Mouse (Mus musculus) spleen, adult 2 months (tissue): ENCODE results near the gene Gm10972. TPM values are rescaled to one million over a fixed set of nuclear protein-coding genes. Genes with fewer than 3 reads are reported as not detected.
"Not testable (repeated sequence)": the region's sequence is repeated elsewhere in the genome, so short reads cannot be mapped to it uniquely, and the experiment has no call there.

ENCODE experiments used
- DNase-seq, 2 experiments: peaks; one replicate each; pipeline versions ENCODE4 v3.0.0 to v3.0.0-alpha.2; 2012 to 2021; ENCODE audit warnings: low spot score in 2 of 2, low read depth in 1 of 2
- H3K27ac ChIP-seq: fragments of 200-500 bp; 2 replicates; pipeline ENCODE4 v1.5.1; 2012; ENCODE audit warnings: low read length, inconsistent platforms; ENCODE audit not compliant: insufficient read depth
- H3K27me3 ChIP-seq: fragments of 200-500 bp; 2 replicates; pipeline ENCODE4 v1.6.1; 2012; ENCODE audit warnings: mild to moderate bottlenecking, moderate library complexity, low read length, inconsistent platforms; ENCODE audit not compliant: control insufficient read depth, insufficient read depth
- H3K36me3 ChIP-seq: fragments of 200-500 bp; 2 replicates; pipeline ENCODE4 v1.6.1; 2012; ENCODE audit warnings: mild to moderate bottlenecking, low read length, inconsistent platforms; ENCODE audit not compliant: control insufficient read depth, insufficient read depth
- H3K4me1 ChIP-seq: fragments of 200-500 bp; 2 replicates; pipeline ENCODE4 v1.6.1; 2011; ENCODE audit warnings: inconsistent platforms; ENCODE audit not compliant: control insufficient read depth, insufficient read depth, insufficient read length
- H3K4me3 ChIP-seq: fragments of 200-500 bp; 2 replicates; pipeline ENCODE4 v1.5.1; 2011; ENCODE audit warnings: mild to moderate bottlenecking, inconsistent platforms; ENCODE audit not compliant: insufficient read depth, insufficient read length; ENCODE audit errors: extremely low read depth
- CTCF ChIP-seq: fragments of 200-500 bp; IDR thresholded peaks from 2 replicates; pipeline ENCODE4 v1.5.1; 2011; ENCODE audit warnings: mild to moderate bottlenecking, inconsistent platforms; ENCODE audit not compliant: insufficient read depth, insufficient read length, insufficient replicate concordance; ENCODE audit errors: extremely low read depth
- POLR2A ChIP-seq: fragments of 200-500 bp; IDR thresholded peaks from 2 replicates; pipeline ENCODE4 v1.6.1; 2011; ENCODE audit warnings: low read depth, low read length, inconsistent platforms
- WGBS: fragments of 180-500 bp; shearing (Covaris S2); methylation state at CpG from one replicate; pipeline ENCODE4 v1.1.7; 2018; 5-methylcytosine and 5-hydroxymethylcytosine counted together
- polyA plus RNA-seq: library from polyadenylated mRNA; depleted of rRNA; stranded (reverse); fragments of >200 nt; gene quantifications from 2 replicates; pipeline ENCODE4 v1.2.3, GENCODE M21; 2012

Gene Gm10972
- polyA plus RNA-seq, 1 experiment = not detected

DNA sequence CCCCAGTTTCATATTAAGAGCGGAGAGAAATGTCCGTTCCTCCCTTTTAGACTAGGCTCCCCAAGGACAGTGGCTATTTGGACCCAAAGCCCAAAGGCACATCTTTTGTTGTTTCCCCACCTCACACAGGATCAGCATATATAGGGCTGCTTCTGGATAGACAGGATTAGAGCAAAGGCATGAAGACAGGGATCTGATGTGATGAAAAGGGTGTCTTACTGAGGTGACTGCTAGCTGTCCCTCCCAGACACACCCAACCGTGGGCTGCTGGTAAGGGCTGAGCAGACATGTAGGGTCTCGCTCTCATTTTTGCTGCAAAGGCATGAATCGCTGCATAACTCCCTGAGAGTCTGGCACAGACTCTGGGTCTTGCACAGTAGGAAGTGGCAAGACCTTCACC is 14.2 kb upstream of the Gm10972 start:
- no peak overlapping the region for H3K27ac ChIP-seq
- no peaks in the 10 kb centered on the region for H3K27me3 ChIP-seq
- DNase-seq = no peak
- no peaks in the 10 kb centered on the region for H3K4me1 ChIP-seq
- no peak overlapping the region for H3K4me3 ChIP-seq
- no peak for TF ChIP-seq POLR2A
- TF ChIP-seq CTCF = no peak
- H3K36me3 ChIP-seq = no peaks in the 10 kb centered on the region
- WGBS = 95% methylated on average over 5 of the region's 5 CpGs

DNA sequence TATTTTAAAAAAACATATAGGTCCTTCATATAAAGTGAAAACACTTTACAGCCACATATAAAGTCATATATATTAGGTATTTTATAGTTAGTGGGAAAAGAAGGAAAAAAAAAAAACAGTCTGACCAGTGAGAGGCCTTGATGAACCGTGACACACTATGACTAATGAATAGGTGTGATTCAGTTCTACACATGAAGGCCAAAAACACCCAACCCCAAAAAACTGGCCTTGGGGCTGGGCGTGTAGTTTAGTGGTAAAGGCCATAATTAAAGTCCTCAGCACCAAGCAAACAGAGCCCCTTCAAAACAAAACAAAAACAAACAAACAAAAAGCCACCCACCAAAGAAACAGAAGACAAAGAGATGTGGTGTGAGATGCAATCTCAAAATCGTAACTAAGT is 13.0 kb upstream of the Gm10972 start:
- Histone ChIP-seq H3K27ac (no peak overlapping the region), H3K36me3 (no peaks in the 10 kb centered on the region), H3K27me3 (no peaks in the 10 kb centered on the region), H3K4me1 (no peaks in the 10 kb centered on the region), H3K4me3 (no peak overlapping the region)
- TF ChIP-seq POLR2A (no peak), CTCF (no peak)
- no peak for DNase-seq
- 89% methylated on average over 3 of the region's 3 CpGs for WGBS

DNA sequence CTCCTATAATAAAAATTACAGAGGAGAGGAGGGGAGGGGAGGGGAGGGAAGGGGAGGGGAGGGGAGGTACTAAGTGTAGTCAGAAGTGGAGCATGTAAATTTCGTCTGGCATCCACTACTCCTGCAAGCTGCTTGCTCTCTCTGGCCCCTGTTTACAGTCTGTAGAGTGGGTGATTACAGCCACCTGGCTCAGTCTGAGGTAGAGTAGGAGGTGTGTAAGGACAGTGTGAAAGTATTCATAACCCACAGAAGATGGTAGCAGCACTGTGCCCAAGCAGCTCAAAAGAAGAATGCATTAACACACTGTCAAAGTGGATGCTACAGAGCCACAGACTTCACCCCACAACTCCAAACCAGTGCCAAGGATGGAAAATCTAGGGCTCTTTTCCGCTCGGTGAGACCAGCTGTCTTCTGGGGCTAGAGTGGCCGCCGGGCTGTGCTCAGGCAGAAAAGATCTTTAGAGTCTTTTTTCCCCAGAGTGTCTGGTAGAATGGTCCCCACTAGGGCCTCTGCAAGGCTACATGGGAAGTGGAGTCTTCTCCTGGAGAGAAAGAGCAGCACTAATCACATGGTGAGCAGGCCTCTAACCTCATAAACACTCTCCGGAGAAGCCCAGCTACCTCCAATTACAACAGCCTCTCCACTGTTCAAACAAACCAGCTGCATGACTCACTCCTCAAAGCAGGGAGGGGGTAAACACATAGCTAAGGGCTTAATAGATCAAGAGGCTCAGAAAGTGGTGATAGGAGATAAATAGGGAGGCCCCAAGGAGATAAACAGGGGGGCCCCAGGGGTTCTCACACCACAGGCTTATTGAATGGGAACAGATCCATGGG is 6.1 kb downstream of the Gm10972 start:
- Histone ChIP-seq H3K4me1 (no peaks in the 10 kb centered on the region), H3K27ac (no peak overlapping the region), H3K4me3 (no peak overlapping the region), H3K27me3 (no peaks in the 10 kb centered on the region), H3K36me3 (no peaks in the 10 kb centered on the region)
- 82% methylated on average over 6 of the region's 6 CpGs for WGBS
- TF ChIP-seq CTCF (no peak), POLR2A (no peak)
- no peak for DNase-seq

DNA sequence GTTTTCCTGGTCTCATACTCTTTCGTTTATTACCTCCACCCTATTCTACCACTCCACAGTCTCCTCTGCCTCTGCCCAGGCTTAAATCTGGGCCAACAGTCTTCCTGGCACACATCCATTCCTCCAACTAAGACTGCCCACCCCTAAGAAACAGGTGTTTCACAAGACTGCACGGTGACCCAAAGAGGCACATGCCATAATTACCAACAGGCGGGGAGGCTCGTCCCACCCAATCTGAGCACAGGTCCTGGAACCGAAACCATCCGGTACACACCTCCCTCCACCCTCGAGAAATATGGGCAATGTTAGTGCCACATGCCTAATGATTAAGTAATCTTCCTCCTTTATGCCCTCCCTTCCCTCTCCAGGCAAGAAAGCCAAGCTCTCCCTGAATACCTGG is 7.5 kb downstream of the Gm10972 start:
- no peak overlapping the region for H3K4me3 ChIP-seq
- H3K36me3 ChIP-seq = no peaks in the 10 kb centered on the region
- H3K27ac ChIP-seq = no peak overlapping the region
- TF ChIP-seq POLR2A (no peak), CTCF (no peak)
- H3K4me1 ChIP-seq = no peaks in the 10 kb centered on the region
- H3K27me3 ChIP-seq = no peaks in the 10 kb centered on the region
- 86% methylated on average over 7 of the region's 7 CpGs for WGBS
- no peak for DNase-seq

DNA sequence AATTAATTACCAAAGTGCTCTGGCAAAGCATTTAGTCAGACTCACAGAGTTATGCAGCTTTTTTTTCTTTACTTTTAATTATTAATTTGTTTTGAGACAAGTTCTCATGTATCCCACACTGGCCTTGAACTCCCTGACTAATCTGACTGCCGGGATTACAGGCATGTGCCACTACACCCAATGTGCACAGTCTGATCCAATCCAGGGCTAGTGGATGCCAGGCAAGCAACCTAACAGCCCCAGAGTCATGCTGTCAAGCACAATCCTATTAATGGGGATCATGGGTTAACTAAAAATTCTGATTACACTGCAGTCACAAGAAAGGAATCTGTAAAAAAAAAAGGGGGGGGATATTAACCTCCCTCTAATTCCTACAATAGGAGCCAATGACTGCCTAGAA is 11.1 kb downstream of the Gm10972 start:
- not testable (repeated sequence) for H3K4me1 ChIP-seq, H3K27ac ChIP-seq, DNase-seq, H3K27me3 ChIP-seq, H3K36me3 ChIP-seq, H3K4me3 ChIP-seq
- WGBS = 89% methylated on average over 1 of the region's 1 CpGs

DNA sequence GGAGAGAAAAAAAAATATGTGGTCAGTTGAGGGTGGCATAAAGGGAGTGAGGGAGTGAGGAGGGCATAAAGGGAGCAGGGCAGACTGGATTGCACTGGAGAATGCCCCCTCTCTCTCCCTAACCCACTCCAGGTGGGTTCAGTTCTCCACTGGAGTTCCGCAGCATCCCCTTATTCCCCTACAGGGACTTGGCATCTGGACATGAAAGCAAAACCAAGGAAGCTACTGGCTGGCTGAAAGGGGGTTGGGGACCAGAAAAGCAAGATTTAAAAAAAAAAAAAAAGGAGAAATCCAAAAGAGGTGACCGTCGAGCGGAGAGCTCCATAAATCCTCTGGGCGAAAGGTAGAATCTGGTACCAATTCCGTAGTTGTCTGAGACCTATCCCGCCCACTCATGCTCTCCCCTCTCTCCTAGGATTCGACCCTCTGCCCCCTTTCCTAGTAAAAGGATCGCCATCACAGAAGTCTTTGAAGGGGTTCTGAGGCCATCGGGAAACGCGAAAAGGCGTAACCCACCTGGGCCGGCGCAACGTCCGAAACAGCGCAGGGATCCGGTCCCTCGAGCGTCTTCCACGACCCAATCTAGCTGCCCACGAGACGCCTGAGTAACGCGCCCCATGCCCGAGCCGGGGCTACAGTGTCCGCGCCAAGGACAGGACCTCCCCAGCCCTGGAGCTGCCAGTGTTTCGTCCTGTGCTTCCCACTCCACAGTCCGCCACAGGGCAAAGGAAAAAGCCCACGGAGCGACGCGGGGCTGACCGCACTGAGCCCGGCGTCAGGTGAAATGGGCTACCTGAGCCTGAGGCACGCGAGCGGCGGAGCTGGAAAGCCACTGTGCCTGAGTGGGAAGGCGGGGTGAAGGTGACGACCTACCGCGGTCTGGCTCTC is 15.2 kb downstream of the Gm10972 start:
- 14% methylated on average over 22 of the region's 47 CpGs for WGBS
- peak overlapping the region; percentile 47 for H3K4me3 ChIP-seq
- not testable (repeated sequence) for DNase-seq, H3K27me3 ChIP-seq, H3K36me3 ChIP-seq, H3K4me1 ChIP-seq, H3K27ac ChIP-seq

DNA sequence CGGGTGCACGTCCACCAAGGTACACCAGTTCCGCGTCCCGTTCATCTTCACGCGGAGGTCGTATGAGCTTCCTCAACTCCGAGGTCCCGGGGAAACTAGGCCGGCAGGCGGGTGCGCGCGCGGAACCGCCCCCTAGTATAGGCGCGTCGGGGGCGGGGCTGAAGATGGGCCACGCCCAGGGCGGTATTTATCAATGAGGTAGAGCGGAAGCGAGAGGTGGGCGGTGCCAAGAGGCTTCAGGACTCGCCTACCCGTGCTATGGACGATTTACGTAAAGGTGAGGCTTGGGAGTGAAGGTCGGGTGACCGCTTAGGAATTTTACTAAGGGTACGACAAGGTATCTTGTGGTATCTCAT is 15.8 kb downstream of the Gm10972 start, which contains the start of gene Tuft1:
TSS of gene Tuft1 (minus strand) at position 133 of the 356 bp plus-strand sequence.
- not testable (repeated sequence) for H3K4me1 ChIP-seq, H3K36me3 ChIP-seq, H3K27ac ChIP-seq, H3K27me3 ChIP-seq
- H3K4me3 ChIP-seq = peak within 1 kb of the TSS; percentile 47
- WGBS = under 1% methylated on average over 19 of the region's 33 CpGs
- DNase-seq = peak in 1 of 2 experiments; percentile 73

DNA sequence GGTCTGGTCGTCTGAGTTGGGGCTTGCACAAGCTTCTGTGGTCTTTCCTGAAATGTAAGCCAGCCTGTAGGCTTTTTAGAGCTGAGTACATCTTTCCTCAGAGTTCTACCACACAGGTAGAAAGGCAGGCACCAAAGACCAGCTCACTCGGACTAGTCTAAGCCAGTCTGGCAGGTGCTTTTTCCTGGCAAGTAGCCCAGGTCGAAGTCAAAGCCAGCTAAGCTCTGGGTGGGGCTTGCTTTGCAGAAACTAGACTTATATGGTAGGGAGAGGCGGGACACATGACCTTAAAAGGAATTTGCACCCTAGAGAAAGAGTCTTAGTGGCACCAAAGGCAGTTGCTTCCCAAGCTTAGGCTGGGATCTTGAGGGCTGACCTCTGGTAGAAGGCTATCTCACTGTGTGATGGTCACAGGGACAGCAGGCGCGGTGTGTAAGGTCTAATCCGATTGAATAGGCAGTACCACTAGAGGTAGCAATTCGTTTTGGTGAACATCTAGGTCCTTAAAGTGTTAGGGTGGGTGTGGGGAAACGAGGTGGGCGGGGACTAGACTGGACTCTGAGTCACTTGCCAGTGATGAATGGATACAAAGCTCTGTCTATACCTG is 16.3 kb downstream of the Gm10972 start:
- H3K27me3 ChIP-seq, H3K27ac ChIP-seq, H3K36me3 ChIP-seq, H3K4me3 ChIP-seq, H3K4me1 ChIP-seq, DNase-seq: not testable (repeated sequence)
- WGBS = 33% methylated on average over 8 of the region's 10 CpGs

DNA sequence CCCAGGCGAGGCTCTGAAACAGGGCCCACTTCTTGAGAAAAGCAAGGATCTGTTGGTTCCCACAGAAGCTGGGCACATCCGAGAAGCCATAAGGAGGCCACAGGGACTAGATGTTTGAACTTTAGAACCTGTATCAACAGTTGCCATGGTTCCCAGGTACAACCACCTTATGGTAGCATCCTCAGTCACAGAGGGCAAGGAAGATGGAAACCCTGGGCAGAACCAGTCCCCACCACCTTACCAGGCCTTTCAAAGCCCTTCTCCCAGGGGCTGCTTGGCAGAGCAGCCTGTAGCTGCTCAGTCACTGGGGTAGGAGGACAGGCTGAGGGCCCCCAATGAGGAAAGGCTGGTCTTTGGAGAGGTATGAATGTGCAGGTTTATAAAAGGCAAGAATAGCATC is 17.9 kb downstream of the Gm10972 start:
- not testable (repeated sequence) for H3K4me3 ChIP-seq, H3K27me3 ChIP-seq, H3K27ac ChIP-seq, H3K4me1 ChIP-seq, DNase-seq, H3K36me3 ChIP-seq
- 94% methylated on average over 2 of the region's 2 CpGs for WGBS
